Mouse (Mus musculus) kidney, postnatal 36 days (tissue): ENCODE data around the gene Pcgf5.

Source experiments
- DNase-seq, 2 experiments: peaks; one replicate each; pipeline ENCODE4 v3.0.0; 2021 to 2022; ENCODE audit warnings: mixed read lengths in 2 of 2

The Pcgf5 gene

GRCm38 (mm10) chr19:36348161-36348800, at the start of gene Pcgf5:
Gene Pcgf5 (plus strand): TSS chr19:36348309.
- peak; percentile 82 to 89 for DNase-seq

GRCm38 (mm10) chr19:36305542-36305941, 42.6 kb upstream of the Pcgf5 start:
- no peak for DNase-seq

- no peak for DNase-seq
Measured at GRCm38 (mm10) chr19:36314010-36314409, 34.1 kb upstream of the Pcgf5 start.

GRCm38 (mm10) chr19:36319735-36320134, 28.4 kb upstream of the Pcgf5 start:
- DNase-seq: no peak

GRCm38 (mm10) chr19:36321066-36321465, 27.0 kb upstream of the Pcgf5 start:
- no peak for DNase-seq

- peak; percentile 57 to 71 for DNase-seq
Measured at GRCm38 (mm10) chr19:36323326-36323725, 24.8 kb upstream of the Pcgf5 start.

DNA sequence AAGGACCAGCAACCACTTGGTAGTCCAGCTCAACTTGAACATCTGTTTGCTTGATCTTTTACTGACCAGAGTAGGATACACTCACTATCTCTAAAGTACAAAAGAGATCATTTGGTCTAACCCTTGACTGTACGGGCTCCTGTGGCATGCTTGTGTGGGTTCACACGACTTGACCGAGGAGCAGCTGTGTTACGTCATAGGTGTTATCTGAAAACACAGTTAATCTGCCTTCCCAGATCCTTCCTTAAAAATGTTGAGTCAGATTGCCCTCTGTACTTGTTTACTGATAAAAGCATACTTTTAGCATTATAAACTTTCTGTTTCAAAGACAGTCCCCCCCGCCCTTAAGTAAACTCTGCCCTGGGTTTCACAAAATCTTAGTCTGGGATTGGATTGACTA, 19.4 kb upstream of the Pcgf5 start:
- no peak for DNase-seq

GRCm38 (mm10) chr19:36347376-36347775, 733 bp upstream of the Pcgf5 start:
- DNase-seq: peak; percentile 66 to 71

GRCm38 (mm10) chr19:36347831-36348160, 313 bp upstream of the Pcgf5 start:
- no peak for DNase-seq

DNA sequence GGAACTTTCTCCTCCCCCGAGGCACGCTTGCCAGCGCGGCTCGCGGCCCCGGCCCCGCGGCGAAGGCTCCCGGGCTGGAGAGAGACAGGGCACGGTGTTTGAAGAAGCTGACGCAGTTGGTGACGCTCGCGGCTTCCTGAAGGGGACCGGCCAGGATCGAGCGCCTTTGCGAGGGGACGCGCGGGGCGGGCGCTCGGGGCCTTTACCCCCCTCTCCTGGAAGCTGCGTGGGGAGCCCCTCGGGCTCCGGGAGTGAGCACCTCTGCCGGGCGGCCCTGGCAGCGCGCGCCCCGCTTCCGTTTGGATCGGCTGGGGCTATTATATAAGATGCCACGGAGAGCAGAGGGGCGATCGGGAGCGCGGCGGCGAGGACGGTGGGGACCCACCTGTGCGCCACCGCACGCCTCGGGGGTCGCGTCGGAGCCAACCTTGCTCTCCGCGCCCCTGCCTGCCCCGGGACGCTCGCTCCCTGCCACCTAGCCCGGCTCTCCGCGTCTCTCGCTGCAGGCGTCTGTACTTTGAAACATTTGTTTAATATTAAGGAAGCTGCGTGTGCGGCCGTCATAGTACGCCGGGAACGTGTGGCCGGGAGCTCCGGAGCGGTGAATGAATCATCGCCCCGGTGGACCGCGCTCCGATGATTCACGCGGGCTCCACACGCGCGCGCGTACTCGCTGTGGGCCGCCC, 835 bp downstream of the Pcgf5 start:
- peak; percentile 70 to 75 for DNase-seq

- DNase-seq: peak in 1 of 2 experiments; percentile 21
Measured at GRCm38 (mm10) chr19:36349487-36349955, 1.4 kb downstream of the Pcgf5 start.

- no peak for DNase-seq
Measured at GRCm38 (mm10) chr19:36350181-36350580, 2.1 kb downstream of the Pcgf5 start.

DNA sequence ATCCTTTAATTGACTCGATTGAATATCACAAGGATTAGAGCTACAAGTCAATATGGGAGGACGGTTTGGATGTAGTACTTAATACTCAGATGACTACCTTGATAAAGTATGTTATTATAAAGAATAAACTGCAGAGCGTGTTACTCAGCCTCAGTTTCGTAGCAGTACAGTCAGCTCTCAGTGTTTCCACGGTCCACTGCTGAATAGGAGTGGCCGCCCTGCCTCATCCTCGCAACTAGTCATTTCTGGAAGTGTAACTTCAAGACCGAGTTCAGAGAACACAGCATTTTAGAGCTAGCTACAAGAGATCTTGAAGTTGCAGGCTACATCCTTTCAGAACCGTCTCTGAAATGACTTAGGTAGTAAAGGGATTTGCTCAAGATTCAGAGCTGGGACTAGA, 2.8 kb downstream of the Pcgf5 start:
- no peak for DNase-seq

- no peak for DNase-seq
Measured at GRCm38 (mm10) chr19:36362541-36362940, 14.4 kb downstream of the Pcgf5 start.

GRCm38 (mm10) chr19:36364757-36365156, 16.6 kb downstream of the Pcgf5 start:
- DNase-seq: no peak

DNA sequence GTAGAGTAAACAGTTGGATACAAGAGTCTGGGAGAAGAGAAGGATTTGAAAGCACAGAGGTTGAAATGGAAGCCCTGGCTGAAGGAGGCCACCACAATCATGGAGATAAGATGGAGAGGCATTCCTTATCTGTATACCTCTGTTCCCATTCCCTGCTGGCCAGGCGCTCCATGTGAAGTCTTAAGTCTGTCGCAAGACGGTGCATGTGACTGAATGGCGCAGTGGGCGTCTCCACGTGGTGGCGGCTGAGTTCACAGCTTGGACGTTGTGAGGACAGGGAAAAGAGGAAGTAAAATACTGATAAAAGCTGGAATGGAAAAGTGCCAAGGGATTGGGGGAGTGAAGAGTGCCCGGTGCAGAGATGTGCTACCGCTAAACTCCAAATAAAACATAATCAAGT, 23.4 kb downstream of the Pcgf5 start:
- DNase-seq: no peak

DNA sequence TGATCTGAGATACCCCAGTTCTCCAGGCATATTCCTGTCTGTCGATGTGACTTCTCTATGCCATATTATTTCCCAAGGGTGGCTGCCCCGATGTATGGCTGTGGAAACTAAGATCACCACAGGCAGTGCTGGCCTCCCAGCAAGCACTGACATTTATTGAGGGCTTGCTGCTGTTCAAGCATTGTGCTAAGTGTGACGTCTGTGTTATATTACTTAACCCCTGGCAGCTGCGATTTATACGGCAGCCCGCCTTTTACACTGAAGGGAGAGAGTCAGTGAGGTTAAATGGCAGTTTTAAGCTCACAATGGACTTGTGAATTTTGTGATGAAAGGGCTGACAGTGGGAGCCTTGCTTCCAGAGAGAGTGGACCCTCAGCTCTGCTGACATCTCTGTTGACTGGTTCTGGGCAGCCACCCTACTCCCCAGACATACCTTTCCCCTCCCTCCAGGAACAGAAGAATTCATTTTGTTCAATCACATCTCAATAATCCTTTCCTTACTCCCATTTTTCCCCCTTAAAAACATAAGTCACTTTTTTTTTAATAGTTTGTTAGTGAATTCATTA, 25.0 kb downstream of the Pcgf5 start:
- DNase-seq: no peak

DNA sequence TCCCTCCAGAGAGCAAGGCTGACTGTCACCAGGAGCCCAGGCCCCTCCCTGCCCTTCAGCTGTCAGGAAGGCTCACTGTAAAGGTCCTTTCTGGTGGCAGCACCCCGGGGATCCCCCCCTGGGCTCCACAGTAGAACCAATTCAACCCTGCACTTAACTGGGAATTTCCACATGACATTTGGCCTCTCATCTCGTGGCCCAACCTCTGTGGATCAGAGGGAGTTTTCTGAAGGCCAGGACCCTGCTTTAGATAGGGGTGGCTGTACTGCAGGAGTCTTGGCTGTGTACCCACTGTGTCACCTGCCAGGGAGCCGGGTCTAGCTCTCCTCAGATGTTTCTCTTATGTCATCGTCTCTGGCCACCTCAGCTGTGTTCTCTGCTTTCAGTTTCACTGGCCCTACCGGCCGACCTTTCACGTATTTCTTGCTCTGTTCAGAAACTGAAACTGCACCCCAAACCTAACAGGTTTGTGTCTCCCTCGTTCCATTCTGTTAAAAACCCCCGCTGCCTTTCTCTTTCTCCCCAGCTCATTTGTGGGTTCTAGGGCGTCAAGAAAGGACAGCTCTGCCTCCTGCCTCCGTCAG, 27.2 kb downstream of the Pcgf5 start:
- no peak for DNase-seq

GRCm38 (mm10) chr19:36377729-36378128, 29.6 kb downstream of the Pcgf5 start:
- DNase-seq: no peak

- DNase-seq: no peak
Measured at GRCm38 (mm10) chr19:36378511-36379232, 30.6 kb downstream of the Pcgf5 start.

DNA sequence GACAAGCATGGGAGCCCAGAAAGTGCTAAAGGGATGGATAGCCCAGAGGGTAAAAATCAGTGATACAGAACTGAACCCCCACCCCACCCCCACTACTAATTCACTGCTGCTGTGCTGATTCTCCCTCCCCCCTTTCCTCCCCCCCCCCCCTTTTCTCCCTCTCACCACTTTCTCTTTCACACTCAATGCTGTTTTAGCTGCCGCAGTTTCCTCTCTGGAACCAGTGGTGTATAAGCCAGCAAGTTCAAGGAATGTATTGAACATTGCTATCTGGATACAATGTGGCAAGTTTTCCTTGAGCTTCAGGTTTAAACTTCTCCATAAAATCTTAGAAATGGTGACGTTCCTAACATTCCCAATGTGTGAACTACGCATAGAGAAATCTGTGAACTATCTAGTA, 34.8 kb downstream of the Pcgf5 start:
- no peak for DNase-seq

DNA sequence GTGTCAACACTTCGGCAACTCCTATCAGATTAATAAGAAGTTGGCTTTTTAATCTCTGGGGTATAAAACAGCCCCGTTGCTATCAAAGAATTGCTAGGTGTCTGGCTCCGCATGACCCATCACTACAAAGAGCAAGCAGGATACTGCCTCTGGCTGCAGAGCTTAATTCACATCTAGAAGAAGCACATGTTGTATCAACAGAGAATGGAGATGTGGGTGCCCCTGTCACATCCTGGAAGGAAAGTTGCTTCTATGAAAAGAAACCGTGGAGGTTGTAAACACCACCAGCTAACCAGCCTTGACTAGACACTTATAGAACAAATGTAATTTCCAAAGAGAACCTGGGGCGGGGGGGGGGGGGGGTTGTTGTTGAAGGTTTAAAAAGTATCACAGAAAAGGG, 35.9 kb downstream of the Pcgf5 start:
- DNase-seq: no peak

DNA sequence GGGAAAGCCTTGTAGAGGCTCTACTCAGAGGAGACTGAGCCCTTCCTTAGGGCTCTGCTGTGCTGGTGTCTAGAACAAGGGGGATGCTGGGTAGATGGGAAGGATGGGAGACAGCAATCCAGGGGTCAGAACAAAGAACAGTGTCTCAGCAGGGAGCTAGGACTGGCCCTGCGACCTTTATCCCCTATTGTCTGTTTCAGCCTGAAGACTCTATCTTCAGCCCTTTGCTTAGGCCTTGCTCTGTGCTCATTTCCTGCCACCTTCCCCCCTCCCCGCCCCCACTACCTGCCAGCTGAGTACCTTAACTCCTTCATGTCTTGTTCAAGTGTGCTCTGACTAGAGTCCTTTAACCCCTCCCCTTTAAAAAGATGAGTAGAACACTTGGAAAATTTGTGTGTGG, 36.3 kb downstream of the Pcgf5 start:
- DNase-seq: no peak
